Mouse (Mus musculus) myocyte (in vitro differentiated cells): ENCODE results near the gene Ankrd31. TPM values are rescaled to one million over a fixed set of nuclear protein-coding genes. Genes with fewer than 3 reads are reported as not detected.
A peak's percentile ranks its signal among the peaks of the same experiment; 100 is the strongest.
"Not testable (repeated sequence)": the region's sequence is repeated elsewhere in the genome, so short reads cannot be mapped to it uniquely, and the experiment has no call there.

ENCODE experiments used
- H3K27me3 ChIP-seq: one replicate; pipeline ENCODE4 v1.6.1; 2011; ENCODE audit not compliant: control insufficient read depth, insufficient read depth, insufficient read length
- H3K36me3 ChIP-seq: one replicate; pipeline ENCODE4 v1.6.1; 2011; ENCODE audit not compliant: control insufficient read depth, insufficient read depth
- H3K4me2 ChIP-seq: one replicate; pipeline ENCODE4 v1.6.1; 2011; ENCODE audit warnings: low read depth, control low read depth
- H3K4me3 ChIP-seq: one replicate; pipeline ENCODE4 v1.5.1; 2011; ENCODE audit warnings: mild to moderate bottlenecking, control low read depth, moderate library complexity
- H3K79me2 ChIP-seq: one replicate; pipeline ENCODE4 v1.6.1; 2011; ENCODE audit not compliant: control insufficient read depth, insufficient read depth
- H3ac ChIP-seq: one replicate; pipeline ENCODE4 v1.6.1; 2011; ENCODE audit not compliant: control insufficient read depth, insufficient read length
- CEBPB ChIP-seq: IDR thresholded peaks from 2 replicates; pipeline ENCODE4 v1.6.1; 2011; ENCODE audit warnings: mild to moderate bottlenecking, moderate library complexity; ENCODE audit not compliant: poor library complexity, insufficient read depth, severe bottlenecking
- E2F4 ChIP-seq: IDR thresholded peaks from one replicate; pipeline ENCODE4 v1.6.1; 2011; ENCODE audit warnings: mild to moderate bottlenecking, control low read depth, moderate library complexity; ENCODE audit not compliant: insufficient read depth
- MAX ChIP-seq: IDR thresholded peaks from one replicate; pipeline ENCODE4 v1.6.1; 2011; ENCODE audit warnings: low read depth, mild to moderate bottlenecking, control low read depth
- MYOD1 ChIP-seq, 3 experiments: IDR thresholded peaks; one replicate each; pipeline ENCODE4 v1.6.1; 2011; ENCODE audit warnings: control low read depth in 2 of 3, low read depth in 2 of 3, mild to moderate bottlenecking in 2 of 3, moderate library complexity in 1 of 3; ENCODE audit not compliant: insufficient read length in 2 of 3, control insufficient read depth in 1 of 3
- MYOG ChIP-seq, 3 experiments: IDR thresholded peaks; one replicate each; pipeline ENCODE4 v1.6.1; 2011; ENCODE audit warnings: control low read depth in 2 of 3, low read depth in 2 of 3, mild to moderate bottlenecking in 2 of 3; ENCODE audit not compliant: insufficient read length in 2 of 3, control insufficient read depth in 1 of 3, insufficient read depth in 1 of 3
- POLR2A ChIP-seq: IDR thresholded peaks from one replicate; pipeline ENCODE4 v1.6.1; 2011; ENCODE audit warnings: low read depth, mild to moderate bottlenecking, control low read depth, moderate library complexity; ENCODE audit not compliant: insufficient read length
- POLR2AphosphoS2 ChIP-seq: IDR thresholded peaks from one replicate; pipeline ENCODE4 v1.6.1; 2011; ENCODE audit warnings: low read depth, control low read depth; ENCODE audit not compliant: insufficient read length
- REST ChIP-seq: IDR thresholded peaks from one replicate; pipeline ENCODE4 v1.6.1; 2011; ENCODE audit warnings: mild to moderate bottlenecking, control low read depth, moderate library complexity; ENCODE audit not compliant: insufficient read depth, insufficient read length
- SRF ChIP-seq: IDR thresholded peaks from one replicate; pipeline ENCODE4 v1.6.1; 2011; ENCODE audit warnings: low read depth; ENCODE audit not compliant: control insufficient read depth, insufficient read length
- TCF12 ChIP-seq: IDR thresholded peaks from one replicate; pipeline ENCODE4 v1.6.1; 2011; ENCODE audit warnings: mild to moderate bottlenecking, control low read depth; ENCODE audit not compliant: poor library complexity, insufficient read depth, severe bottlenecking
- TCF3 ChIP-seq: IDR thresholded peaks from one replicate; pipeline ENCODE4 v1.6.1; 2011; ENCODE audit warnings: low read depth, control low read depth; ENCODE audit not compliant: insufficient read length
- USF1 ChIP-seq: IDR thresholded peaks from one replicate; pipeline ENCODE4 v1.6.1; 2011; ENCODE audit warnings: low read depth, mild to moderate bottlenecking, control low read depth, moderate library complexity
- polyA plus RNA-seq: library from polyadenylated mRNA; unstranded; fragments of >200 nt; fragmentation: generic; extraction: Trizol; gene quantifications from one replicate; pipeline ENCODE4 v1.2.1, GENCODE M21; 2012; ENCODE audit warnings: missing spikeins

Ankrd31 gene
- polyA plus RNA-seq, 1 experiment = not detected

DNA sequence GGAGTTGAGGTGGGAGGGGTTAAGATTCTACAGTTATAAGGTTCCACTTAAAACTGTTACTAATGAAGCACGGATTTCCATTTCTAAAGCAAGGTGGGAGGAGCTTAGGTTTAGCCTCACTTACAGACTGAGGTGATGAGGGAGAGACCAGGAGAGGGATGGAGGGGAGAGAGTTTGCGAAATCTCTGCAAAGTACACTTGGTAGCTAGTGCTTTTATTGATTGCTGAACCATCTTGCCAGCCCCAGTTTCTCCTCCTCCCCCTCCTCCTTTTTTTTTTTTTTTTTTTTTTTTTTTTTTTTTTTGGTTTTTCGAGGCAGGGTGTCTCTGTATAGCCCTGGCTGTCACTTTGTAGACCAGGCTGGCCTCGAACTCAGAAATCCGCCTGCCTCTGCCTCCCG, 1.8 kb downstream of the Ankrd31 start:
- TF ChIP-seq MAX (no peak), E2F4 (no peak), CEBPB (no peak), SRF (no peak), POLR2A (no peak), POLR2AphosphoS2 (no peak), USF1 (no peak), TCF3 (no peak), TCF12 (no peak), MYOD1 (IDR thresholded peaks at IDR 0.05; ENCODE audit: control insufficient read depth in 1 of 3, insufficient read length in 2 of 3, low read depth in 2 of 3) (no peak), MYOG (IDR thresholded peaks at IDR 0.05; ENCODE audit: control insufficient read depth in 1 of 3, insufficient read depth in 1 of 3, insufficient read length in 2 of 3, low read depth in 2 of 3) (no peak), REST (no peak)
- H3K79me2 ChIP-seq = no peaks in the 10 kb centered on the region
- no peak overlapping the region for H3K4me3 ChIP-seq
- no peaks in the 10 kb centered on the region for H3K27me3 ChIP-seq
- no peak overlapping the region for H3ac ChIP-seq
- no peaks in the 10 kb centered on the region for H3K36me3 ChIP-seq
- H3K4me2 ChIP-seq = no peak overlapping the region

DNA sequence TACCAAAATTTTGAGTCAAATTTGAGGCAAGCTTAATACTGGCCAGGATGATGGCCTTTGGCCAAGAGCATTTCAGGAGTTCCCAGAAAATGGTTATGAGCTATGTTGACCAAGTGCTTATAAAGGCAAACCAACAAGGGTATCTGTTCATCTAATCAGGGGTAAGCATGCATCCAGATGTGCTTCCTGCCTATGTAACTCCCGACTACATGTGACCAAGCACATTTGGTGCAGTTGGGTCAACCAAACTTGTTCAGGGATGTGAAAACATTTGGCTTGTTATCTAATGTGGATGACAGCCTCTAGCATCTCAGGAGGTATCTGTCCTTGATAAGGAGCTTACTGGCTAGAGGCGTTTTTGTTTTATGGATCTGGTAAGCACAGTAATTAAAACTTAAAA, 12.8 kb downstream of the Ankrd31 start:
- TF ChIP-seq MYOG (IDR thresholded peaks at IDR 0.05; ENCODE audit: control insufficient read depth in 1 of 3, insufficient read depth in 1 of 3, insufficient read length in 2 of 3, low read depth in 2 of 3) (no peak), MAX (no peak), POLR2AphosphoS2 (no peak), USF1 (no peak), TCF3 (no peak), CEBPB (no peak), MYOD1 (IDR thresholded peaks at IDR 0.05; ENCODE audit: control insufficient read depth in 1 of 3, insufficient read length in 2 of 3, low read depth in 2 of 3) (no peak), E2F4 (no peak), SRF (no peak), POLR2A (no peak)
- Histone ChIP-seq H3K4me2 (no peak overlapping the region), H3K4me3 (no peak overlapping the region), H3ac (no peak overlapping the region), H3K36me3 (no peaks in the 10 kb centered on the region), H3K79me2 (no peaks in the 10 kb centered on the region), H3K27me3 (no peaks in the 10 kb centered on the region)

DNA sequence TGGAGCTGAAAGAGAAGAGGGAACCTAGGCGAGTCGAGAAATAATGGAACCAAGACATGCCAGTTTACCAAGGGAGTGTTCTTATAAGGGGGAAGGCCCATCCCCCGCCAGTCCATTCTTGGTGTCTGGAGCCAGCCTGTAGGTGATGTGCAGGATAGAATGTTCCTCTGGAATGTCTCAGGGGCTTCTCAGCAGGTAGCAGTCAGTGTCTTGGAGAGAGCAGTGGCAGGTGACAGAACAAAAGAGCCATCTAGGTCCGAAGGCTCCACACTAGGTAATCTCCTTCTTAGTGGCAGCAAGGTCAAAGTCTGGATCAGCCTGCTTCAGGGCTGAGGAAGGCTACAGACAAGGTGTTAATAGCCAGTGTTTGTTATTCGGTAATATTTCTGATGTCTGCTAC, 38.0 kb downstream of the Ankrd31 start:
- H3K79me2 ChIP-seq, H3K27me3 ChIP-seq, H3ac ChIP-seq, H3K4me3 ChIP-seq, H3K36me3 ChIP-seq, H3K4me2 ChIP-seq: not testable (repeated sequence)

DNA sequence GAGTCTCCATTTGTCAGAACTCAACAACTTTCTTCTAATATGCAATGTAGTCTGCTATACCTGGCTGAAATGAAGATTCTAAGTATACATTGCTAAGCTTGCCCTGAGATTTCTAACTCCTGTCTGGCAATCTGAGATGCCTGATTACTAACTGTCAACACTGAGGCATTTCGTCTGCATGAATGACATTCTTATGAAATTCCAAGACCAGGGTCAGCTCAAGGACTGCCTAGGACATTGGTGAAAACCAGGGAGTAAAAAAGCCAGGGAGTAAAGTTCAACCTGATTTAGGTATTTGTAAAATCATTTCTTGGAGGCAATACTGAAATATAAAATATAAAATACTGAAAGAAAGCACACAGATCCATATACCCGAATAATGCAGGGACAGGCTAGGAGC, 45.4 kb downstream of the Ankrd31 start:
- Histone ChIP-seq H3K27me3 (no peaks in the 10 kb centered on the region), H3ac (no peak overlapping the region), H3K4me2 (no peak overlapping the region), H3K4me3 (no peak overlapping the region), H3K36me3 (no peaks in the 10 kb centered on the region), H3K79me2 (no peaks in the 10 kb centered on the region)
- TF ChIP-seq POLR2A (no peak), MYOD1 (IDR thresholded peaks at IDR 0.05; ENCODE audit: control insufficient read depth in 1 of 3, insufficient read length in 2 of 3, low read depth in 2 of 3) (no peak), REST (no peak)

DNA sequence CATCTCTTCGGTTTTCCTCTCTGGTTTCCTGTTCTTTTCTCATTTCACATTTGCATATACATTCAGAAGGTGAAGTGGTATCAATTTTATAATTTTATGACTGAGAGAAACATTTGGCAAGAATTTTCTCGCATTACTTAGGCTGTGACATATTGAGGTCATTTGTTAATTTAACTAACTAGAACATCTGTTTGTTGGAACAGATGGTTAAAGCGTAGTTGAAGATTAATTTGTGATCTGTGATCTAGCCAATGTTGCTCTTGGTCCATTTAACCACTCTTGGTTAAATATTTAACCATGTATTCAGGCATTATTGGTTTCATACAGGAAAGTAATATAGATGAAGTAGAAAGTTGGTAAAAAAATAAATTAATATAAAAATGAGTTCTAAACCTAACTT, 47.2 kb downstream of the Ankrd31 start:
- Histone ChIP-seq H3K36me3 (no peaks in the 10 kb centered on the region), H3K27me3 (no peaks in the 10 kb centered on the region), H3ac (no peak overlapping the region), H3K4me3 (no peak overlapping the region), H3K4me2 (no peak overlapping the region), H3K79me2 (no peaks in the 10 kb centered on the region)
- TF ChIP-seq POLR2AphosphoS2 (no peak), MYOD1 (IDR thresholded peaks at IDR 0.05; ENCODE audit: control insufficient read depth in 1 of 3, insufficient read length in 2 of 3, low read depth in 2 of 3) (no peak), MYOG (IDR thresholded peaks at IDR 0.05; ENCODE audit: control insufficient read depth in 1 of 3, insufficient read depth in 1 of 3, insufficient read length in 2 of 3, low read depth in 2 of 3) (no peak), TCF3 (no peak), SRF (no peak), CEBPB (no peak)

DNA sequence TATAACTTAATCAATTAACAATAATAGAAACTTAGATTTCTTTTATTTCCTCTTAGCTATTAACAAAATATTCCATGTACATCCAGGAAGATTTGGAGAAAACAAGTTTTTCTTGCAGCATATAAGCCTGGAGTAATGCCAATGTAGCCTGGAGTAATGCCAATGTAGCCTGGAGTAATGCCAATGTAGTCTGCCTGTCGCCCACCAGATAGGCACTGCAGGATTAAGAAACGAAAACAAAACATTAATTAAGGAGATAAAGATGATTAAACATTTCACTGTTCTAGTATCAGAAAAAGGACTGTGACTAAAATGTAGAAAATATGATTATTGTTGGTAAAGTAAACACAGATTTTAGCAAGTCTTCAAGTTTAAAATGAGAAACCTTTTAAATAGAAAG, 49.4 kb downstream of the Ankrd31 start:
- Histone ChIP-seq H3K27me3 (no peaks in the 10 kb centered on the region), H3ac (no peak overlapping the region)
- no peak for TF ChIP-seq TCF3
- TF ChIP-seq REST = no peak
- TF ChIP-seq POLR2AphosphoS2 = no peak
- no peak for TF ChIP-seq MYOD1 (IDR thresholded peaks at IDR 0.05; ENCODE audit: control insufficient read depth in 1 of 3, insufficient read length in 2 of 3, low read depth in 2 of 3)
- no peak for TF ChIP-seq TCF12
- TF ChIP-seq SRF = no peak
- no peak for TF ChIP-seq MAX
- TF ChIP-seq E2F4 = no peak
- TF ChIP-seq MYOG (IDR thresholded peaks at IDR 0.05; ENCODE audit: control insufficient read depth in 1 of 3, insufficient read depth in 1 of 3, insufficient read length in 2 of 3, low read depth in 2 of 3) = no peak
- no peak for TF ChIP-seq CEBPB
- TF ChIP-seq POLR2A = no peak
- no peak for TF ChIP-seq USF1

More for the DNA sequence above, 49.4 kb downstream of the Ankrd31 start:
- Histone ChIP-seq H3K4me3 (no peak overlapping the region), H3K79me2 (no peaks in the 10 kb centered on the region), H3K4me2 (peak overlapping the region; percentile 18), H3K36me3 (no peaks in the 10 kb centered on the region)
